Mouse (Mus musculus): ENCODE data around the gene C1ql4.
A peak's percentile ranks its signal among the peaks of the same experiment; 100 is the strongest.
"Not testable (repeated sequence)": the region's sequence is repeated elsewhere in the genome, so short reads cannot be mapped to it uniquely, and the experiment has no call there.

Gene C1ql4

DNA sequence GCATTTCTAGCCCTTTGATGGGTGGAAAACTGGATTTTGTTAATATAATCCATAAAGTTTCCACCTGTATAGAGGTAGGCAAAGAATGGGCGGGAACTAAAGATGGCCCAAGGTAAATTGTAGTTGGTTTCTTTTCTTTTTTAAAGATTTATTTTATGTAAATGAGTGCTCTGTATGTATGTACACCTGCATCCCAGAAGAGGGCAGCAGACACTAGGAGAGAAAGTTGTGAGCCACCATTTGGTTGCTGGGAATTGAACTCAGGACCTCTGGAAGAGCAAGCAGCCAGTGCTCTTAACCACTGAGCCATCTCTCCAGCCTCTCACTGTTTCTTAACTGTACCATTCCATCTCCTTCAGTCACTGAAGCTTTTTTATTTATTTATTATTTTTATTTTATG, 15.6 kb downstream of the C1ql4 start:
- DNase-seq = no peak

- DNase-seq = no peak
These were observed 22.0 kb downstream of the C1ql4 start for GRCm38 (mm10) chr15:99065557-99066165.

DNA sequence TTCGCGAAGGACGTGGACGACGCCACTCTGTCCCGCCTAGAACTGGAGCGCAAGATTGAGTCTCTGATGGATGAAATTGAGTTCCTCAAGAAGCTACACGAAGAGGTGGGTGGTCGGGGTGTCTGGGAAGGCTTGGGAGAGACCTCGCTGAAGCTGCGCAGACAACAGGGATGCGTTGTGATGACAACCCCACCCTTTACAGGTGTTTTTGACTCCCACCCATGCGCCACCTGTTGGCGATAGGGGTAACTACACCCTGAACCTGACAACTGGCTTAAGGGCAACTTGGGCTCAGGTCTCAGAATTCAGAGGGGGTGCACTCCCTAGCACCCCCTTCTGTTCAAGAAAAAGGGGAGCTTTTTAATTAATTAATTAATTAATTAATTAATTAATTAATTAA, 31.3 kb downstream of the C1ql4 start:
- no peak for DNase-seq

- DNase-seq = no peak
These were observed 32.1 kb downstream of the C1ql4 start for GRCm38 (mm10) chr15:99055511-99055961.

DNA sequence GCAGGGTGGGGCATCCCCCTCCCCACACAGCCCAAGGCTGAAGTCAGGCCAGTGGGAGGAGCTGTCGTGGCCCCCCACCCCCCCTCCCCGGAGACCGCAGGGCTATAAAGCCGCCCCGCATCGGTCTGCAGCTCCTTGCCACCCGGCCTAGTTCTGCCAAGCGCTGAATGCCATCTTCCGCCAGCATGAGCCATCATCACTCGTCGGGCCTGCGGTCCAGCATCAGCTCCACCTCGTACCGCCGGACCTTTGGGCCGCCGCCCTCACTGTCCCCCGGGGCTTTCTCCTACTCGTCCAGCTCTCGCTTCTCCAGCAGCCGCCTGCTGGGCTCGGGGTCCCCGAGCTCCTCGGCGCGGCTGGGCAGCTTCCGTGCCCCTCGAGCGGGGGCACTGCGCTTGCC, 32.6 kb downstream of the C1ql4 start, which contains the start of gene Prph:
TSS of gene Prph (plus strand) at position 135 of the 400 bp plus-strand sequence.
- no peak for DNase-seq

DNA sequence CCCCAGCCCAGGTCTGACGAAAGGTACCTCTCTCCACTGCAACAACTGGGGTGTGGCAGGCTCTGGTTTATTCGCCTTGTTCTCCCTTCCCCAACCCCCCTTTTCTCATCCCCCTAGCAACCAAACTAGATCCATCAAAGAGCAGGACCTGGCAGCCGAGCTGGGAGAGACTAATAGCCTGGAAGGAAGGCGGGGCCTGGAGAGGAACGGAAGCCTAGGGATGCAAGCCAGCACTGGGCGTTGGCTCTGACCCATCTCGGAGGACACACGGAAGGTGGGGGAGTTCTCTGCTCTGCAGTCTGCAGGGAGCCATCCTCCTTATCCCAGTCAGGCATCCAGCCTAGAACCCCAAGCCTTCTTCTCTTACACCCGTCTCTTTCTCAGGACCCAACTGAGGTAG, 34.2 kb downstream of the C1ql4 start:
- DNase-seq = no peak

GRCm38 (mm10) chr15:99049473-99050253, 38.0 kb downstream of the C1ql4 start:
- DNase-seq = peak; percentile 61

GRCm38 (mm10) chr15:99045734-99046133, 41.9 kb downstream of the C1ql4 start:
- DNase-seq = not testable (repeated sequence)

DNA sequence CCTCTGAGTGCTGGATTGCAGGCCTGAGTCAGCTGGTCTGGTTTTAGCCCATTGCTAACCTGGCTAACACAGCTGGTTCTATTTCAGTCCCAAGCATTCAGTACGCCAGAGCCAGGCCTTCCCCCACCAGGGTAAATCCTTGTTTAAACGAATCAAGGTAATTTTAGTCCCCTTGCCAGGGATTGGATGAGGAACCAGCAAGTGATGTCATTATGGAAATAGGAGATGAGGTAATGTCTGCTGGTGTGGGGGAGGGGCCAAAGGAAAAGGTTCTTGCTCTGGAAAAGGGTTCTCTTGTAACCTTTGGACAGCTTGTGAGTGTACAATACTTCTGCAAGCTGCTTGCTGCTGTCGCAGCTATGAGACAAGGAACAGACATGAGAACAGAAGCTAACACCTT, 42.8 kb downstream of the C1ql4 start:
- DNase-seq = no peak

DNA sequence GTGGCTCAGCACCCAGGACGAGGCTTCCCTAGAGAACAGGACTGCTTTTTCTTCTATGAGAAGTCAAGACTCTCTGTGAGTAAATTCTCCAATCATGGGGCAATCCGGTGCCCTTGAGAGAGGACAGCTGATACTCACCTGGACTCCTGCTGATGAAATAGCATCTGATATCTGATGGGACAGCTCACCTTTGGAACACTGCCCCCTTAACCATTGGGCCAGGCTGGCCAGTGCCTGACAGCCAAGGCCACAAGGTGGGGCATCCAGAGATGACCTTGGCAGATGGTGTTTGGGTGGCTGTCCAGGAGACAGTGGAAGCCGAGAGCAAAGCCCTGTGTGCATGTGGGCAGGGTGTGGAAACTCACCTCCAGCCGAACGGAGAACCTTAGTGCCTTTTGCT, 45.3 kb downstream of the C1ql4 start:
- no peak for DNase-seq

DNA sequence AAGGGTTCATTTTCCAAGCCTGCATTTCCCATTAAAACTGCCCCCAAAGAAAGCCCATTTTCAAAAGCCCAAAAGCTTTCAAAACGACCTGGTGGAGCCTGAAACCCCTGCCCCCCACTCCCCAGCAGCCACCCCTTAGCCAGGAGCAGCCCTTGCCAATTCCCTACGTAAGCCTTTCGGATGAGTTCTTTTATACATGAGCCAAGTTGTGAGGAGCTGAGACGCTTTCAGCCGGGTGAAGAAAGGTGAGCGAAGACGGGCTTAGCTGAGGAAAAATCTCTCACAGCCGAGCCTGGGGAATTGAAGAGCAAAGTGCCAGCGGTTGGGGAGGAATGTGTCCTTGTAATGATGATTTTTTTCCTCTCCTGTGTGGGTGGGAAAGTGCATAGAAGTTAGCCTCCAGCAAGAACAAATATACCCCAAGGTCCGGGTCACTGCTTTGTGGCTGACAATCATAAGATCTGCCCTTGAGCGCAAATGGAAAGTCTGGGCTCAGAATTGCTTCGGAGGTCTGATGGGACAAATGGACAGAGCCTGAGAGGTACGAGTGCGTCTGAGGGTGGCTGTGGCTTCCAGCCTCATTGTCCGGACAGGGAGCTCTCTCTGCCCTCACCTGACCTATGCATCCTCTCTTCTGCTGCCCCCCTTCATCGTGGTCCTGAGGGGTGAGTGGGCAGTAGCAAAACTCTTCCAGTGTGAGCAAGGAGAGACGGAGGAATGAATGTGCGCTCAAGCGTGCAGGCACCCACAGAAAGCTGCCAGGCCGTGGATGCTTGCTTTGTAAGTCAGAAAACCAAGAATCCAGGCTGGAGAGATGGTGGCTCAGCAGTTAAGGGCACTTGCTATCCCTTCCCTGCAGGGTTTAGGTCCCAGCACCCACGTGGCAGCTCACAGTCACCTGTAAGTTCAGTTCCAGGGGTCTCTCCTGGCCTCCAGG, 46.4 kb downstream of the C1ql4 start:
- DNase-seq = no peak

GRCm38 (mm10) chr15:99039996-99040919, 47.4 kb downstream of the C1ql4 start:
- no peak for DNase-seq

- no peak for DNase-seq
These were observed 48.3 kb downstream of the C1ql4 start for GRCm38 (mm10) chr15:99039306-99039705.

GRCm38 (mm10) chr15:99038797-99039196, 48.8 kb downstream of the C1ql4 start:
- DNase-seq = no peak

- DNase-seq = no peak
These were observed 49.6 kb downstream of the C1ql4 start for GRCm38 (mm10) chr15:99038025-99038424.

- no peak for DNase-seq
These were observed 51.2 kb downstream of the C1ql4 start for GRCm38 (mm10) chr15:99036249-99036905.

- no peak for DNase-seq
These were observed 52.2 kb downstream of the C1ql4 start for GRCm38 (mm10) chr15:99035431-99035830.
